ENCODE assay signal across 23 mouse cellular contexts in genomic region chr11:98331401-98331800, GRCm38 (mm10). TPM values are rescaled to one million over a fixed set of nuclear protein-coding genes. Genes with fewer than 3 reads are reported as not detected.
"Had no signal": no experiment of that assay in that cellular context is flagged by ENCODE, and none has a peak within 500 bp of the region (broad histone marks: within the 10 kb centered on the region; RNA-seq: fewer than 3 reads in every experiment).

No protein-coding gene starts in this region.

- DNase-seq: lung, embryonic 14.5 days; lung, postnatal 10 days; lung, postnatal 4 days; midbrain, embryonic 14.5 days; retina, postnatal 1 day; right cerebral cortex, adult 18-20 months; right cerebral cortex, postnatal 25 days; right cerebral cortex, postnatal 4 days; spleen, adult 18-20 months; thymus, adult 18-20 months; thymus, postnatal 14 days; thymus, postnatal 36 days had no signal

- H3K27ac ChIP-seq: midbrain, embryonic 10.5 days; midbrain, embryonic 12.5 days; neural tube, embryonic 15.5 days had no signal

- H3K9me3 ChIP-seq: midbrain, embryonic 10.5 days; midbrain, embryonic 12.5 days; neural tube, embryonic 13.5 days; neural tube, embryonic 15.5 days had no signal

- H3K9ac ChIP-seq: lung, embryonic 14.5 days; midbrain, embryonic 12.5 days; neural tube, embryonic 13.5 days; neural tube, embryonic 15.5 days had no signal

- H3K36me3 ChIP-seq: midbrain, embryonic 10.5 days; midbrain, embryonic 12.5 days; neural tube, embryonic 13.5 days; neural tube, embryonic 15.5 days had no signal

- H3K4me2 ChIP-seq: lung, embryonic 14.5 days; midbrain, embryonic 12.5 days; neural tube, embryonic 13.5 days; neural tube, embryonic 15.5 days had no signal

- ATAC-seq: midbrain, embryonic 16.5 days had no signal

- H3K4me3 ChIP-seq: midbrain, embryonic 10.5 days; midbrain, embryonic 12.5 days; myocyte; neural tube, embryonic 13.5 days; neural tube, embryonic 15.5 days had no signal

RNA-seq across cellular contexts. Expression of gene Neurod2, which starts 2.0 kb away (rescaled TPM):
- polyA plus RNA-seq: lung, embryonic 14.5 days; lung, embryonic 16.5 days; myocyte; stomach, embryonic 14.5 days; stomach, embryonic 16.5 days; thymus, postnatal 0 days had no signal

RNA-seq across cellular contexts. Expression of gene Ppp1r1b, which starts 16.8 kb away (rescaled TPM):
- polyA plus RNA-seq: myocyte had no signal

RNA-seq across cellular contexts. Expression of gene Tcap, which starts 52.2 kb away (rescaled TPM):
- polyA plus RNA-seq: lung, embryonic 14.5 days; midbrain, embryonic 10.5 days; midbrain, embryonic 14.5 days; midbrain, embryonic 16.5 days; thymus, postnatal 0 days had no signal

RNA-seq across cellular contexts. Expression of gene Pnmt, which starts 54.8 kb away (rescaled TPM):
- polyA plus RNA-seq: lung, embryonic 14.5 days; midbrain, embryonic 10.5 days; small intestine, adult 2 months; stomach, embryonic 14.5 days had no signal
